Mouse (Mus musculus) lung, postnatal 0 days (tissue): Measurements from ENCODE around the gene Adgrl3. TPM values are rescaled to one million over a fixed set of nuclear protein-coding genes. Genes with fewer than 3 reads are reported as not detected.

Experiments
- ATAC-seq: fragments of 200-750 bp; cut with Nextera tagmentation; 2 replicates; pipeline ENCODE4 v1.8.0; 2017; ENCODE audit warnings: moderate library complexity
- DNase-seq: peaks from one replicate; pipeline ENCODE4 v3.0.0-alpha.2; 2016; ENCODE audit warnings: low spot score
- H3K27ac ChIP-seq: fragments of 300-500 bp; sonication (generic); 2 replicates; pipeline ENCODE4 v1.5.1; 2014; ENCODE audit warnings: antibody characterized with exemption, mild to moderate bottlenecking, low read length, mixed read lengths
- H3K27me3 ChIP-seq: fragments of 300-500 bp; sonication (generic); replicated peaks from 2 replicates; pipeline ENCODE4 v1.6.1; 2014; ENCODE audit warnings: low read length, mixed read lengths; ENCODE audit not compliant: insufficient read depth
- H3K36me3 ChIP-seq: fragments of 300-500 bp; sonication (generic); 2 replicates; pipeline ENCODE4 v1.6.1; 2014; ENCODE audit warnings: low read length, mixed read lengths; ENCODE audit not compliant: insufficient read depth
- H3K4me1 ChIP-seq: fragments of 300-500 bp; sonication (generic); 2 replicates; pipeline ENCODE4 v1.6.1; 2014; ENCODE audit warnings: antibody characterized with exemption, low read depth, low read length, mixed read lengths; ENCODE audit not compliant: insufficient read depth
- H3K4me2 ChIP-seq: fragments of 300-500 bp; sonication (generic); replicated peaks from 2 replicates; pipeline ENCODE4 v1.6.1; 2014; ENCODE audit warnings: low read depth, mild to moderate bottlenecking, low read length, moderate library complexity, mixed read lengths
- H3K4me3 ChIP-seq: fragments of 300-500 bp; sonication (generic); 2 replicates; pipeline ENCODE4 v1.5.1; 2014; ENCODE audit warnings: low read depth, low read length
- H3K9ac ChIP-seq: fragments of 300-500 bp; sonication (generic); replicated peaks from 2 replicates; pipeline ENCODE4 v1.6.1; 2014; ENCODE audit warnings: low read depth, mild to moderate bottlenecking
- H3K9me3 ChIP-seq: fragments of 300-500 bp; sonication (generic); 2 replicates; pipeline ENCODE4 v1.6.1; 2016; ENCODE audit warnings: low read length, mixed read lengths
- CTCF ChIP-seq: IDR thresholded peaks from 2 replicates; pipeline ENCODE4 v1.5.1; 2016; ENCODE audit warnings: antibody characterized with exemption, mild to moderate bottlenecking
- EP300 ChIP-seq: IDR thresholded peaks from 2 replicates; pipeline ENCODE4 v1.6.1; 2016; ENCODE audit warnings: antibody characterized with exemption, mild to moderate bottlenecking, control low read depth
- WGBS: fragments of 180-500 bp; shearing (Covaris S2); extraction: QIAGEN DNeasy Blood & Tissue Kit; methylation state at CpG from one replicate; pipeline ENCODE4 v1.1.7; 2014; 5-methylcytosine and 5-hydroxymethylcytosine counted together
- polyA plus RNA-seq: library from polyadenylated mRNA; unstranded; fragments of >200 nt; fragmentation: Nextera tagmentation; extraction: Ambion mirVana; gene quantifications from 2 replicates; pipeline ENCODE4 v1.2.1, GENCODE M21; 2015

Adgrl3 gene
- polyA plus RNA-seq, 1 experiment from 2014 or later: 13.5 TPM

GRCm38 (mm10) chr5:81598041-81598440 is 578.1 kb downstream of the Adgrl3 start:
- Histone ChIP-seq H3K27me3 (no peaks in the 10 kb centered on the region), H3K9me3 (no peaks in the 10 kb centered on the region), H3K36me3 (no peaks in the 10 kb centered on the region), H3K9ac (no peak overlapping the region), H3K27ac (no peak overlapping the region), H3K4me3 (no peak overlapping the region), H3K4me2 (no peak overlapping the region), H3K4me1 (no peaks in the 10 kb centered on the region)
- ATAC-seq (no peak), DNase-seq (no peak)
- TF ChIP-seq CTCF: no peak
- WGBS: 60% methylated on average over 6 of the region's 6 CpGs

DNA sequence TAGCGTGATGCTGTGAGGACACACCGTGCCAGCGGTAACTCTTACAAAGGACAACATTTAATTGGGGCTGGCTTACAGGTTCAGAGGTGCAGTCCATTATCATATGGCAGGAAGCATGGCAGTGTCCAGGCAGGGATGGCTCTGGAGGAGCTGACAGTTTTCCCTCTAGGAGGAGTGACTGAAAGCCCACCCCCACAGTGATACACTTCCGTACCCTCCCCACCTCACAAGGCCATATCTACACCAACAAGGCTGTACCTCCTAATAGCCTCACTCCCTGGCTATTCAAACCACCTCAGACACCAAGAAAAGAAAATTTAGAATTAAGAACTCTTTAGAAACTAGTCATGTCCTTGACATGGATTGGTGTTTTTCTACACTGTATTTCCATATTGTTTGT is 583.0 kb downstream of the Adgrl3 start:
- Histone ChIP-seq H3K27me3 (no peaks in the 10 kb centered on the region), H3K4me1 (no peaks in the 10 kb centered on the region), H3K27ac (no peak overlapping the region), H3K9me3 (no peaks in the 10 kb centered on the region), H3K9ac (no peak overlapping the region), H3K36me3 (no peaks in the 10 kb centered on the region), H3K4me3 (no peak overlapping the region), H3K4me2 (no peak overlapping the region)
- TF ChIP-seq CTCF: no peak
- no peak for TF ChIP-seq EP300
- DNase-seq: no peak
- ATAC-seq: no peak
- WGBS: 94% methylated on average over 4 of the region's 4 CpGs

GRCm38 (mm10) chr5:81605646-81606045 is 585.7 kb downstream of the Adgrl3 start:
- H3K27ac ChIP-seq: no peak overlapping the region
- H3K4me3 ChIP-seq: no peak overlapping the region
- H3K9me3 ChIP-seq: no peaks in the 10 kb centered on the region
- no peak for TF ChIP-seq CTCF
- TF ChIP-seq EP300: no peak
- H3K27me3 ChIP-seq: no peaks in the 10 kb centered on the region
- DNase-seq (no peak), ATAC-seq (no peak)
- WGBS: 47% methylated on average over 1 of the region's 1 CpGs
- H3K4me2 ChIP-seq: no peak overlapping the region
- no peaks in the 10 kb centered on the region for H3K4me1 ChIP-seq
- no peaks in the 10 kb centered on the region for H3K36me3 ChIP-seq
- no peak overlapping the region for H3K9ac ChIP-seq

- no peak for DNase-seq
- no peak overlapping the region for H3K9ac ChIP-seq
- H3K4me2 ChIP-seq: no peak overlapping the region
- H3K4me1 ChIP-seq: no peaks in the 10 kb centered on the region
- H3K27ac ChIP-seq: no peak overlapping the region
- no peak overlapping the region for H3K4me3 ChIP-seq
- H3K9me3 ChIP-seq: no peaks in the 10 kb centered on the region
- H3K36me3 ChIP-seq: no peaks in the 10 kb centered on the region
- TF ChIP-seq CTCF (no peak), EP300 (no peak)
- ATAC-seq: no peak
- no peaks in the 10 kb centered on the region for H3K27me3 ChIP-seq
- WGBS: 70% methylated on average over 5 of the region's 5 CpGs
Observed at GRCm38 (mm10) chr5:81610223-81610622, 590.3 kb downstream of the Adgrl3 start.

GRCm38 (mm10) chr5:81614674-81615073 is 594.7 kb downstream of the Adgrl3 start:
- ATAC-seq (no peak), DNase-seq (no peak)
- no peak overlapping the region for H3K4me3 ChIP-seq
- no peaks in the 10 kb centered on the region for H3K4me1 ChIP-seq
- no peak overlapping the region for H3K27ac ChIP-seq
- H3K4me2 ChIP-seq: no peak overlapping the region
- 68% methylated on average over 4 of the region's 4 CpGs for WGBS
- no peak overlapping the region for H3K9ac ChIP-seq
- H3K27me3 ChIP-seq: no peaks in the 10 kb centered on the region
- H3K36me3 ChIP-seq: no peaks in the 10 kb centered on the region
- H3K9me3 ChIP-seq: no peaks in the 10 kb centered on the region
- TF ChIP-seq EP300: no peak
- no peak for TF ChIP-seq CTCF

- H3K36me3 ChIP-seq: no peaks in the 10 kb centered on the region
- TF ChIP-seq EP300: no peak
- TF ChIP-seq CTCF: no peak
- H3K27me3 ChIP-seq: no peaks in the 10 kb centered on the region
- no peak overlapping the region for H3K4me3 ChIP-seq
- H3K9ac ChIP-seq: no peak overlapping the region
- no peaks in the 10 kb centered on the region for H3K4me1 ChIP-seq
- WGBS: 57% methylated on average over 5 of the region's 5 CpGs
- no peaks in the 10 kb centered on the region for H3K9me3 ChIP-seq
- ATAC-seq (no peak), DNase-seq (no peak)
- H3K4me2 ChIP-seq: no peak overlapping the region
- H3K27ac ChIP-seq: no peak overlapping the region
Observed at GRCm38 (mm10) chr5:81621106-81621505, 601.2 kb downstream of the Adgrl3 start.

DNA sequence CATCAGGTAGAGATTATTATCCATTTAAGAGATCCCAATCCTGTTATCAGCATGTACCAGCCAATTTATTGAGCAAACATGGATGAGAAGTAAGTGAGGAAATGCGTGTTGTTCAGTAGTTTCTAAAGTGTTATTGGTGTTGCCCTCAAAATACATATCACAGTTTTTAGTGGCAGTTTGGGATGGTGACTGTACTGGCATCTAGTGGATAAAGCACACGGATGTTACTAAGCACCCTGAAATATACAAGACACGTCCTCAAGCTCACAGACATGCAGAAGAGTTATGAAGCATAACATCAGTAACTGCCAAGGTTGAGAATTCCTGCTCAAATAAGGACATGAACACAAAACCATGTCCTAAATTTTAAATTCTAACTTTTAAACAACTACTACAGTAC is 601.8 kb downstream of the Adgrl3 start:
- ATAC-seq (no peak), DNase-seq (no peak)
- Histone ChIP-seq H3K9ac (no peak overlapping the region), H3K4me1 (no peaks in the 10 kb centered on the region), H3K4me2 (no peak overlapping the region), H3K4me3 (no peak overlapping the region), H3K27ac (no peak overlapping the region), H3K9me3 (no peaks in the 10 kb centered on the region), H3K36me3 (no peaks in the 10 kb centered on the region), H3K27me3 (no peaks in the 10 kb centered on the region)
- TF ChIP-seq CTCF (no peak), EP300 (no peak)
- 62% methylated on average over 3 of the region's 3 CpGs for WGBS
